Mouse (Mus musculus): ENCODE data around the gene Gpd2. TPM values are rescaled to one million over a fixed set of nuclear protein-coding genes. Genes with fewer than 3 reads are reported as not detected.

The Gpd2 gene
- polyA plus RNA-seq, 1 experiment from 2014 or later, result 32.7 TPM

DNA sequence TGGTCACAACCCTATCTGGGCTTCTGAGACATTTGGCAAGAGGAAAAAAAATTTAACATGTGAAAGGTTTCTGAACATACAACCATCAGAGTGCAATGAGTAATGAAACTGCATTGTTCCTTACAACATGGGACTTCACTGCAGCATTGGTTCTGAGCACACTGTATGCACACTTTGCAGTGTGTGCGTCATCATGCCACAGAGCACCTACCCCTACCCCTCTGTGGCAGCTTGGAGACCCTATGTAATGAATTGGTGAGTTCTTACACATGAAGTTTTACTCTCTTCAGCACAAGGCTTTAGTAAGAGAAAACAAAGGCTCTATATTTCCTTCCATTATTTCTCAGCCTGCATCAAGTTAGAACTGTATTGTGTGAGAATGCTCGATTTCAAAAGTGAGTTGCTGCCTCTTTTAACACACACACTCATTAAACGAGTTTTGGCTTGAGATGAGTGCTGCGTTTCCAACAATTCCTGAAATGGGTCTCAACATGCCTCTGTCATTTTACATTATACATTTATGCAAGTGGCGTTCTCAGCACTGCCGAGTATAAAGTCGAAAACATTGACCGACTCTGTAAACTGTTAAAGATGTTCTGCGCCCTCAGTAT lies 177.2 kb downstream of the Gpd2 start:
- H3K4me3 ChIP-seq (replicated peaks), result no peak overlapping the region
- H3K36me3 ChIP-seq, result no peaks in the 10 kb centered on the region
- H3K27me3 ChIP-seq (replicated peaks), result no peaks in the 10 kb centered on the region
- no peak for ATAC-seq (ENCODE audit: insufficient read depth, low FRiP score, low read depth)
- WGBS, result 81% methylated on average over 9 of the region's 9 CpGs
- H3K9ac ChIP-seq, result no peak overlapping the region
- H3K4me2 ChIP-seq, result no peak overlapping the region
- no peak overlapping the region for H3K27ac ChIP-seq
- H3K9me3 ChIP-seq, result no peaks in the 10 kb centered on the region
- H3K4me1 ChIP-seq, result no peaks in the 10 kb centered on the region

DNA sequence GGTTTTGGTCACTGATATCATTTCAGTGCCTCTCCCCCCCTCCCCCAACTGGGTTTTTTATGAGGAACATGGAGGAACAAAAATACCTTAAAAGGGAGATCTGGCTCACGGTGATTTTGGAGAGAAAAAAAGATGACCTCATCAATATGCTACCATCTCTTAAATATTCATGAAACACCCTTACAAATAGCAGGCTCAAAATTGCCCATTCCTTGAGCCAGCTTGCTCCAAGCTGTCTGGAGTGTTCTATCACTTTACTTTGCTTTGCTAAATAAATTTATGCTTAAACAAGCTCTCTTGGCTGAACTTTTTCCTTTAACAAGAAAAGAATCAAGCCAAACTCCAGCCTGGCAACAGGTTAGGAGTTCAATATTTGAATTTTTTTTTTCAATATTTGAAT lies 179.3 kb downstream of the Gpd2 start:
- Histone ChIP-seq H3K4me2 (no peak overlapping the region), H3K27ac (no peak overlapping the region), H3K36me3 (no peaks in the 10 kb centered on the region), H3K27me3 (replicated peaks) (no peaks in the 10 kb centered on the region), H3K4me3 (replicated peaks) (no peak overlapping the region), H3K9me3 (no peaks in the 10 kb centered on the region), H3K9ac (no peak overlapping the region), H3K4me1 (no peaks in the 10 kb centered on the region)
- WGBS, result 68% methylated on average over 1 of the region's 1 CpGs
- ATAC-seq (ENCODE audit: insufficient read depth, low FRiP score, low read depth), result no peak

Other genes with a start within 250 kb of the Gpd2 start
- 7.0 and 7.3 TPM in 2 replicates for gene Nr4a2, start 113.6 kb upstream of the Gpd2 start, polyA plus RNA-seq (2015; fragmentation: Nextera tagmentation; extraction: Ambion mirVana)

All from stomach, embryonic 15.5 days (tissue).